ENCODE assay signal across 8 mouse cellular contexts in genomic region chr9:78646008-78646777, GRCm38 (mm10). TPM values are rescaled to one million over a fixed set of nuclear protein-coding genes. Genes with fewer than 3 reads are reported as not detected.
DNase-seq lines count a peak whose midpoint lies in the region; ATAC-seq and TF ChIP-seq lines count a peak whose summit lies in the region.

No protein-coding gene starts in this region.

- ATAC-seq in hindbrain, postnatal 0 days: no peak
- no peak for ATAC-seq in liver, embryonic 14.5 days (ENCODE audit: insufficient read depth)

- 51% methylated on average over 6 of the region's 6 CpGs for WGBS in thymus, adult 2 months
- 46% methylated on average over 6 of the region's 6 CpGs for WGBS in hindbrain, postnatal 0 days
- 34% methylated on average over 6 of the region's 6 CpGs for WGBS in liver, embryonic 14.5 days (ENCODE audit: insufficient replicate concordance)

- no peak for TF ChIP-seq POLR2A in thymus, adult 2 months (IDR thresholded peaks at IDR 0.05; ENCODE audit: control insufficient read depth, extremely low read depth, insufficient read depth, low read length, poor library complexity)

- TF ChIP-seq EP300 in liver, embryonic 14.5 days (IDR thresholded peaks at IDR 0.05; ENCODE audit: low read depth): no peak

- no peak overlapping the region for H3K4me2 ChIP-seq in hindbrain, postnatal 0 days (ENCODE audit: low read depth, low read length)
- no peak overlapping the region for H3K4me2 ChIP-seq in liver, embryonic 14.5 days (ENCODE audit: low read depth)

- peak; percentile 10 for DNase-seq in gastrocnemius, adult 18-20 months (ENCODE audit: low spot score)
- DNase-seq in gastrocnemius, adult 8-10 months (ENCODE audit: low spot score in 2 of 2): no peak
- peak; percentile 60 for DNase-seq in thymus, adult 2 months
- no peak for DNase-seq in thymus, adult 18-20 months
- peak; percentile 40 to 64 for DNase-seq in cerebellum, postnatal 4 days (ENCODE audit: low spot score in 2 of 2)
- peak; percentile 84 for DNase-seq in hindbrain, postnatal 0 days (ENCODE audit: low spot score)
- DNase-seq in liver, embryonic 14.5 days (ENCODE audit: low read depth in 3 of 3, low spot score in 3 of 3): peak; percentile 4 to 27 (median 17)
- DNase-seq in spleen, postnatal 4 days (ENCODE audit: low spot score in 2 of 2): peak; percentile 22 to 75

- no peak for TF ChIP-seq CTCF in thymus, adult 2 months (IDR thresholded peaks at IDR 0.05; ENCODE audit: borderline replicate concordance, control insufficient read depth, extremely low read depth, insufficient read depth, low read length, poor library complexity)
- peak; percentile 77 for TF ChIP-seq CTCF in hindbrain, postnatal 0 days (IDR thresholded peaks at IDR 0.05; ENCODE audit: low read depth)
- TF ChIP-seq CTCF in liver, embryonic 14.5 days (IDR thresholded peaks at IDR 0.05; ENCODE audit: low read depth): peak; percentile 72

- no peaks in the 10 kb centered on the region for H3K36me3 ChIP-seq in thymus, adult 2 months (ENCODE audit: control insufficient read depth, insufficient read depth, low read length)
- H3K36me3 ChIP-seq in hindbrain, postnatal 0 days (ENCODE audit: insufficient read depth, low read length): no peaks in the 10 kb centered on the region
- H3K36me3 ChIP-seq in liver, embryonic 14.5 days (replicated peaks; ENCODE audit: control insufficient read depth, insufficient read depth, low read depth): no peaks in the 10 kb centered on the region

- no peak overlapping the region for H3K27ac ChIP-seq in thymus, adult 2 months (ENCODE audit: control insufficient read depth, insufficient read depth, low read length)
- no peak overlapping the region for H3K27ac ChIP-seq in hindbrain, postnatal 0 days
- no peak overlapping the region for H3K27ac ChIP-seq in liver, embryonic 14.5 days

- no peaks in the 10 kb centered on the region for H3K4me1 ChIP-seq in thymus, adult 2 months (replicated peaks; ENCODE audit: control insufficient read depth, insufficient read depth, low read length)
- no peaks in the 10 kb centered on the region for H3K4me1 ChIP-seq in hindbrain, postnatal 0 days (ENCODE audit: insufficient read depth, low read length)
- no peaks in the 10 kb centered on the region for H3K4me1 ChIP-seq in liver, embryonic 14.5 days (replicated peaks; ENCODE audit: control insufficient read depth in 2 of 2, insufficient read depth in 2 of 2, low read length in 1 of 2)

- no peaks in the 10 kb centered on the region for H3K9me3 ChIP-seq in hindbrain, postnatal 0 days (ENCODE audit: low read length)
- H3K9me3 ChIP-seq in liver, embryonic 14.5 days (ENCODE audit: control insufficient read depth, low read length): no peaks in the 10 kb centered on the region

- no peaks in the 10 kb centered on the region for H3K27me3 ChIP-seq in thymus, adult 2 months (ENCODE audit: control insufficient read depth, insufficient read depth, low read length)
- no peaks in the 10 kb centered on the region for H3K27me3 ChIP-seq in hindbrain, postnatal 0 days (ENCODE audit: insufficient read depth, low read length)
- H3K27me3 ChIP-seq in liver, embryonic 14.5 days (ENCODE audit: control insufficient read depth, insufficient read depth, low read length): no peaks in the 10 kb centered on the region

- no peak overlapping the region for H3K9ac ChIP-seq in hindbrain, postnatal 0 days (replicated peaks; ENCODE audit: low read length)
- H3K9ac ChIP-seq in liver, embryonic 14.5 days (replicated peaks): no peak overlapping the region

- H3K4me3 ChIP-seq in thymus, adult 2 months (ENCODE audit: control insufficient read depth, insufficient read depth, low read length): no peak overlapping the region
- no peak overlapping the region for H3K4me3 ChIP-seq in hindbrain, postnatal 0 days (ENCODE audit: low read length)
- H3K4me3 ChIP-seq in liver, embryonic 14.5 days (ENCODE audit: insufficient read depth in 1 of 2, low read depth in 2 of 2, low read length in 2 of 2): no peak overlapping the region

RNA-seq across cellular contexts. Expression of gene Cd109, which starts 30.8 kb away (rescaled TPM):
- total RNA-seq in gastrocnemius, adult 18-20 months (2021): under 1 TPM; 0.27 to 0.74 TPM
- total RNA-seq in gastrocnemius, adult 8-10 months (2022): under 1 TPM; 0.19 to 0.63 (median 0.26) TPM
- 0.17 and 0.23 TPM in 2 replicates for polyA plus RNA-seq in thymus, adult 2 months (2012; rRNA removed)
- 2.1 and 3.2 TPM in 2 replicates for total RNA-seq in hindbrain, postnatal 0 days (2014; rRNA removed)
- polyA plus RNA-seq in hindbrain, postnatal 0 days (2015; fragmentation: Nextera tagmentation; extraction: Ambion mirVana): 1.3 and 1.7 TPM in 2 replicates
- 0.05 and 0.07 TPM in 2 replicates for polyA plus RNA-seq in liver, embryonic 14.5 days (2012; rRNA removed)
- 0.03 and 0.06 TPM in 2 replicates for polyA plus RNA-seq in liver, embryonic 14.5 days (2014; fragmentation: Nextera tagmentation; extraction: Ambion mirVana)

RNA-seq across cellular contexts. Expression of gene Slc17a5, which starts 58.4 kb away (rescaled TPM):
- total RNA-seq in gastrocnemius, adult 18-20 months (2021): 1 to 10 TPM; 2.8 to 3.2 TPM
- 1 to 10 TPM; 2.2 to 2.8 (median 2.7) TPM for total RNA-seq in gastrocnemius, adult 8-10 months (2022)
- 15.5 and 16.6 TPM in 2 replicates for polyA plus RNA-seq in thymus, adult 2 months (2012; rRNA removed)
- 9.9 and 10.2 TPM in 2 replicates for total RNA-seq in hindbrain, postnatal 0 days (2014; rRNA removed)
- 15.5 and 16.6 TPM in 2 replicates for polyA plus RNA-seq in hindbrain, postnatal 0 days (2015; fragmentation: Nextera tagmentation; extraction: Ambion mirVana)
- 1.7 and 2.4 TPM in 2 replicates for polyA plus RNA-seq in liver, embryonic 14.5 days (2012; rRNA removed)
- 3.2 and 3.8 TPM in 2 replicates for polyA plus RNA-seq in liver, embryonic 14.5 days (2014; fragmentation: Nextera tagmentation; extraction: Ambion mirVana)

Comparison
In these comparisons a context has a peak if more than half of its experiments do, and no peak if none do; other contexts are left out.
1. DNase-seq: peak in gastrocnemius, adult 18-20 months (single experiment), thymus, adult 2 months (single experiment), cerebellum, postnatal 4 days (2 of 2), hindbrain, postnatal 0 days (single experiment), liver, embryonic 14.5 days (3 of 3) and spleen, postnatal 4 days (2 of 2); none in gastrocnemius, adult 8-10 months (0 of 2) and thymus, adult 18-20 months (0 of 2).